Mouse (Mus musculus) intestine, embryonic 16.5 days (tissue): ENCODE measurements around the gene Npl. TPM values are rescaled to one million over a fixed set of nuclear protein-coding genes. Genes with fewer than 3 reads are reported as not detected.

ENCODE experiments used
- ATAC-seq: fragments of 200-750 bp; cut with Nextera tagmentation; 2 replicates; pipeline ENCODE4 v1.8.0; 2017; ENCODE audit warnings: moderate TSS enrichment, moderate library complexity
- H3K27ac ChIP-seq: fragments of 300-500 bp; sonication (generic); 2 replicates; pipeline ENCODE4 v1.5.1; 2014; ENCODE audit warnings: mild to moderate bottlenecking, low read length
- H3K27me3 ChIP-seq: fragments of 300-500 bp; sonication (generic); replicated peaks from 2 replicates; pipeline ENCODE4 v1.6.1; 2014; ENCODE audit warnings: low read length, control low read depth, mixed read lengths; ENCODE audit not compliant: control insufficient read depth, insufficient read depth
- H3K36me3 ChIP-seq: fragments of 300-500 bp; sonication (generic); 2 replicates; pipeline ENCODE4 v1.6.1; 2014; ENCODE audit warnings: low read length, control low read depth; ENCODE audit not compliant: control insufficient read depth, insufficient read depth
- H3K4me1 ChIP-seq: fragments of 300-500 bp; sonication (generic); 2 replicates; pipeline ENCODE4 v1.6.1; 2014; ENCODE audit warnings: low read length, control low read depth, mixed read lengths; ENCODE audit not compliant: control insufficient read depth, insufficient read depth
- H3K4me2 ChIP-seq: fragments of 300-500 bp; sonication (generic); 2 replicates; pipeline ENCODE4 v1.6.1; 2014; ENCODE audit warnings: low read depth, low read length, control low read depth
- H3K4me3 ChIP-seq: fragments of 300-500 bp; sonication (generic); 2 replicates; pipeline ENCODE4 v1.5.1; 2014; ENCODE audit warnings: mild to moderate bottlenecking, low read length
- H3K9ac ChIP-seq: fragments of 300-500 bp; sonication (generic); 2 replicates; pipeline ENCODE4 v1.6.1; 2014; ENCODE audit warnings: low read depth, low read length
- H3K9me3 ChIP-seq: fragments of 300-500 bp; sonication (generic); 2 replicates; pipeline ENCODE4 v1.6.1; 2016; ENCODE audit warnings: low read length, control low read depth; ENCODE audit not compliant: control insufficient read depth
- WGBS: fragments of 180-500 bp; shearing (Covaris S2); extraction: QIAGEN DNeasy Blood & Tissue Kit; methylation state at CpG from one replicate; pipeline ENCODE4 v1.1.7; 2014; 5-methylcytosine and 5-hydroxymethylcytosine counted together
- polyA plus RNA-seq: library from polyadenylated mRNA; unstranded; fragments of >200 nt; fragmentation: Nextera tagmentation; extraction: Ambion mirVana; gene quantifications from 2 replicates; pipeline ENCODE4 v1.2.1, GENCODE M21; 2015

Gene Npl
- 174 and 289 TPM in 2 replicates for polyA plus RNA-seq

DNA sequence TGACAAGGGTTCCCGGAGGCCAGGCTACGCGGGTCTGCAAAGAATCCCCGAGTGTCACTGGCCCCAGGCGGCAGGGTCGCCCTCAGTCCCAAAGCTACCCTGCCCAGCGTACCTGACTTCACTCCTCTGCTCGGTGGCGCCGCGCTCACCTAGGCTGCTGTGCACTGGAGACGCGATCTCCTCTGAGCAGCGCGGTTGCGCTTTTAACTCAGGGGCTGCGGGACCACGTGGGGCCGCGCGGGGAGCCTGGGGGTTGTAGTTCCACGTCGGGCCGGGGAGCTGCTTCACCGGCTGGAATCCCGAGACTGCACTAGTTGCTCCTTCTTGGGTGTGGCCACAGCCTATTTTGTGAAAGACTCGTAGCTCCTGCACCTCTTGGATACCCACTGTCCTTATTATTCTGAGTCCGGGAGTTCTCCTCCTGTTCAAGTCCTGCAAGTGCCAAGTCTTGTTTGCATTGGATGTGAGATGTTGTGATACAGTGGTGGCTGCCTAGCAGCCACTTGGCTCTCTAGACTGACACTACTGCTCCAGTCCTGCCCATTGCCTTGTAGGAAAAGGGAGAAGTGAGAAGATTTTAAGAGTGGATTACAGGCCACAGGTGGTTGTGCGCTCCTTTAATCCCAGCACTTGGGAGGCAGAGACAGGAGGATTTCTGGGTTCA is at the start of gene Npl:
Npl (minus strand) TSS at position 510 of the 664 bp plus-strand sequence.
- peak; percentile 87 for ATAC-seq
- H3K4me2 ChIP-seq: peak within 1 kb of the TSS; percentile 73
- H3K27ac ChIP-seq: no peak within 1 kb of the TSS
- H3K9me3 ChIP-seq: no peaks in the 10 kb centered on the region
- peak within 1 kb of the TSS; percentile 70 for H3K9ac ChIP-seq
- H3K36me3 ChIP-seq: no peaks in the 10 kb centered on the region
- H3K27me3 ChIP-seq: no peaks in the 10 kb centered on the region; the same call in 1 of the 2 replicates
- H3K4me3 ChIP-seq: peak within 1 kb of the TSS; percentile 61
- peaks cover 3% of the 10 kb centered on the region; the same call in 1 of the 2 replicates for H3K4me1 ChIP-seq
- WGBS: 5% methylated on average over 29 of the region's 29 CpGs

DNA sequence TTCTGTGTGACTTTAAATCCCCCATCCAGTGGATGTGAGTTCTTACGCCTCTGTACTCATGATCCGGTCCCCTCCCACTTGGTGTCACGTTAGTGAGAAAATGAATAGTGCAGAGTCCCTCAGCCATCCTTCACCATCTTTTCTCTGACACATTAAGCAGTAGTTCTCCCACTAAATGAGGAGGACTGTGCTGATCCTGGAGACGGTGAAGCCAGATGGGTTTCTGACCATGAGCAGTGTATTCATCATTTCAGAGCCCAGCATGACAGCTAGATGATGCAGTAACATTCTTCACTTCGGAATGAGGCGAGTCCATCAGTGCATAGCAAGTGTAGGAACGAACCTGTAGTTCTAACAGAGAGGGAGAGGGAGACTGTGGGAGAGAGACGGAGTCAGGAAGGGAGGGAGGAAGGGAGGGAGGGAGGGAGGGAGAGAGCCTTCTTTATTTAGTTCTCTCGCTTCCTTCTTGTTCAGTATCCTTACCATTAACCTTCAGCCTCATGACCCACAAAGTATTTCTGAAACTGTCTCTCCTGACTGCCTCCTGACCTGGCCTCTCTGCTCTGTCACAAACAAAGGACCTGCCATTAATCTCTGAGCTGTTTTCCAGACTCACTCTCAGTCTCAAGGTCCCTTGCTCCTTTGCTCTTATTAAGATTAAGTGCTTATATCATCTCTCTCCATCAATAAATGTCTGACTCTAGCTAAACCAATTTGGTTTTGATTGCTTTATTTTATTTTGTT is 49.6 kb upstream of the Npl start:
- Histone ChIP-seq H3K4me3 (no peak overlapping the region), H3K9me3 (no peaks in the 10 kb centered on the region), H3K9ac (no peak overlapping the region), H3K27me3 (no peaks in the 10 kb centered on the region), H3K36me3 (no peaks in the 10 kb centered on the region), H3K27ac (no peak overlapping the region; the same call in 1 of the 2 replicates), H3K4me2 (no peak overlapping the region), H3K4me1 (no peaks in the 10 kb centered on the region)
- ATAC-seq: no peak
- 31% methylated on average over 9 of the region's 9 CpGs for WGBS

DNA sequence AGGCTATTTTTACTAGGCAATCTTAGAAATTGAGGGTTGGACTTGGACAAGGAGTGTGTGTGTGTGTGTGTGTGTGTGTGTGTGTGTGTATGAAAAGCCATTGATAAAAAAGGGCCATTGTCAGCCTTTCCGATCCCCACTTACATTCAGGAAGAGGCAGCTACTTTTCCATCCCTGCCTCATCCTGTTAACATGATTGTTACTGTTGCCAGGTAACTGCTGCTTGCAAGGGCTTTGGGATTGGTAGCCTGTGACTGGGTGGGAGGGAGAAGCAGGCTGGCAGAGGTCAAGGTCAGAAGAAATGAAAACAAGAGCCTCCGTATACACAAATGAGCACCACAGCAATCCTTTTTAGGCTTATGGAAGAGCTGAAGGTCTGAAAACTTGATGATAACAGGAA is 48.9 kb upstream of the Npl start:
- no peak overlapping the region for H3K4me2 ChIP-seq
- WGBS: 21% methylated on average over 2 of the region's 2 CpGs
- no peaks in the 10 kb centered on the region for H3K27me3 ChIP-seq
- H3K9ac ChIP-seq: no peak overlapping the region
- H3K27ac ChIP-seq: no peak overlapping the region
- no peaks in the 10 kb centered on the region for H3K4me1 ChIP-seq
- no peaks in the 10 kb centered on the region for H3K36me3 ChIP-seq
- no peak overlapping the region for H3K4me3 ChIP-seq
- ATAC-seq: no peak
- H3K9me3 ChIP-seq: no peaks in the 10 kb centered on the region

- no peak overlapping the region for H3K4me2 ChIP-seq
- H3K9me3 ChIP-seq: no peaks in the 10 kb centered on the region
- 76% methylated on average over 2 of the region's 2 CpGs for WGBS
These were observed 43.8 kb upstream of the Npl start for GRCm38 (mm10) chr1:153593678-153594077.

GRCm38 (mm10) chr1:153590176-153590734 is 40.4 kb upstream of the Npl start:
- WGBS: 69% methylated on average over 2 of the region's 2 CpGs
- no peaks in the 10 kb centered on the region for H3K4me1 ChIP-seq
- no peak overlapping the region for H3K4me2 ChIP-seq
- H3K27ac ChIP-seq: no peak overlapping the region
- H3K36me3 ChIP-seq: no peaks in the 10 kb centered on the region
- no peaks in the 10 kb centered on the region for H3K27me3 ChIP-seq
- H3K9ac ChIP-seq: no peak overlapping the region
- no peak overlapping the region for H3K4me3 ChIP-seq
- no peaks in the 10 kb centered on the region for H3K9me3 ChIP-seq
- ATAC-seq: no peak

More at GRCm38 (mm10) chr1:153593678-153594077, 43.8 kb upstream of the Npl start:
- Histone ChIP-seq H3K36me3 (no peaks in the 10 kb centered on the region), H3K27ac (no peak overlapping the region), H3K4me3 (no peak overlapping the region), H3K27me3 (no peaks in the 10 kb centered on the region), H3K9ac (no peak overlapping the region), H3K4me1 (no peaks in the 10 kb centered on the region)
- no peak for ATAC-seq

DNA sequence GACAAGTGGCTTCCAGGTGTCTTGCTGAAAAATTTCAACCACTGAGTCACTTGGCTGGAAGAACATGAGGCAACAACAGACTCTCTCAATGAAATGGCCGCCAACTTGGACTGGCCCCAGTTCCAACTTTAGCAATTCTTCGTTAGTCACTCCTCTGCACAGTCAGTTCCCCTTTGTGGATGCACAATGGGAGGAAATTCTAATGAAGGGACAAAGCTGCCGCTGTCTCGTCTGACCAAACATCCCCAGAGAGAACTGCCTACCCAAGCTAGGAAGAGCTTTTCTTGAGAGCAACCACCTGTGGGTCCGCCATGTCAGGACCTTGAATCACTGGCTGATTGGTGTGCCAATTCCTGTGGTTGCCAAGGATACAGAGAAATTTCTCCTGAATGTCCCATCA is 38.1 kb upstream of the Npl start:
- H3K27me3 ChIP-seq: no peaks in the 10 kb centered on the region
- H3K36me3 ChIP-seq: no peaks in the 10 kb centered on the region
- no peak overlapping the region for H3K27ac ChIP-seq
- ATAC-seq: no peak
- H3K4me1 ChIP-seq: no peaks in the 10 kb centered on the region
- H3K9ac ChIP-seq: no peak overlapping the region
- no peak overlapping the region for H3K4me2 ChIP-seq
- WGBS: 76% methylated on average over 5 of the region's 5 CpGs
- no peaks in the 10 kb centered on the region for H3K9me3 ChIP-seq
- no peak overlapping the region for H3K4me3 ChIP-seq

GRCm38 (mm10) chr1:153586826-153587225 is 37.0 kb upstream of the Npl start:
- H3K4me1 ChIP-seq: no peaks in the 10 kb centered on the region
- no peak overlapping the region for H3K9ac ChIP-seq
- no peaks in the 10 kb centered on the region for H3K27me3 ChIP-seq
- 83% methylated on average over 10 of the region's 10 CpGs for WGBS
- H3K4me3 ChIP-seq: no peak overlapping the region
- no peak overlapping the region for H3K4me2 ChIP-seq
- ATAC-seq: no peak
- no peak overlapping the region for H3K27ac ChIP-seq
- H3K9me3 ChIP-seq: no peaks in the 10 kb centered on the region
- no peaks in the 10 kb centered on the region for H3K36me3 ChIP-seq

DNA sequence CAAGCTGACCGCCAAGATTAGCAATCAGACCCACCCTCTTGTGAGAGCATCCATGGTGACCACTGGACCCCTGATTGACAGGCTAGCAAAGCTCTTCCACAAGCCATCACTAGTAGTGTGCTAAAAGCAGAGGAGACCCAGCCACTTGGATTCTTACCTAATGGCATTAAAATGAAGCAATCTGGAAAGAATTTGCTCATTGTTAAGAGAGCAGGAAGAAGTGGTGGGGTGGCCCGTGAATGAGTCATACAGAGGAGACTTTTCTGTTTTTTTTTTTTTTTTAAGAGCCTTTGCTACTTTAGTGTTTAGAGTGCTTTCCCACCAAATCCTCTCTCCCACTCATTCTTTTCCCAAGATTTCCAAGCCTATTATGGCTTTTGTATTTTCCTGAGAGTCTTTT is 35.9 kb upstream of the Npl start:
- no peak for ATAC-seq
- WGBS: 62% methylated on average over 2 of the region's 2 CpGs
- H3K4me2 ChIP-seq: no peak overlapping the region
- H3K9me3 ChIP-seq: no peaks in the 10 kb centered on the region
- H3K27ac ChIP-seq: no peak overlapping the region
- no peaks in the 10 kb centered on the region for H3K27me3 ChIP-seq
- H3K36me3 ChIP-seq: no peaks in the 10 kb centered on the region
- no peaks in the 10 kb centered on the region for H3K4me1 ChIP-seq
- H3K4me3 ChIP-seq: no peak overlapping the region
- H3K9ac ChIP-seq: no peak overlapping the region

DNA sequence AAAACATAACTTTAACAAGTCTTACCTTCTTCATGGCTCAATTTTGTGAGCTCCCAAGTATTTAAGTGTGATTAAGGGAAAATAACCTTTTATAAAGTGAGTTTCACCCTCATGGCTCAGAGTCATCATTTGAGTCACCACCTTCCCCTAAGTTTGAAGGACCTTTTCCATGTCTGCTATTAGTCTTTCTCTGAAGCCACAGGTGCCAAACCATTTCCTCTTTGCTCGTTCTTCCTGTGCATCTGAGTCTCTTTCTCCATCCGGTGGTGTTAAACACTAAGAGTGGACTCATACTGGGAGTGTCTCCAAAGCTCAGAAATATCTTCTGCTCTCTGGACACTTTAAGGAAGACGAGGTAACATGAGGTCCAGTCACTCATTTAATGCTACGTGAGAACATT is 33.3 kb upstream of the Npl start:
- Histone ChIP-seq H3K36me3 (no peaks in the 10 kb centered on the region), H3K9me3 (no peaks in the 10 kb centered on the region), H3K4me2 (no peak overlapping the region), H3K9ac (no peak overlapping the region), H3K4me3 (no peak overlapping the region), H3K4me1 (no peaks in the 10 kb centered on the region), H3K27ac (no peak overlapping the region), H3K27me3 (no peaks in the 10 kb centered on the region)
- no peak for ATAC-seq
- WGBS: 79% methylated on average over 4 of the region's 4 CpGs
